Mouse (Mus musculus) lung, adult 2 months (tissue): ENCODE results near the gene Pparg.

Experiments used
- CTCF ChIP-seq: fragments of 200-500 bp; IDR thresholded peaks from 2 replicates; pipeline ENCODE4 v1.5.1; 2011; ENCODE audit warnings: mild to moderate bottlenecking, low read length, control low read depth; ENCODE audit not compliant: insufficient read depth
- POLR2A ChIP-seq: fragments of 200-500 bp; IDR thresholded peaks from 2 replicates; pipeline ENCODE4 v1.6.1; 2011; ENCODE audit warnings: low read depth, mild to moderate bottlenecking, control low read depth, low read length, borderline replicate concordance; ENCODE audit errors: extremely low read depth

DNA sequence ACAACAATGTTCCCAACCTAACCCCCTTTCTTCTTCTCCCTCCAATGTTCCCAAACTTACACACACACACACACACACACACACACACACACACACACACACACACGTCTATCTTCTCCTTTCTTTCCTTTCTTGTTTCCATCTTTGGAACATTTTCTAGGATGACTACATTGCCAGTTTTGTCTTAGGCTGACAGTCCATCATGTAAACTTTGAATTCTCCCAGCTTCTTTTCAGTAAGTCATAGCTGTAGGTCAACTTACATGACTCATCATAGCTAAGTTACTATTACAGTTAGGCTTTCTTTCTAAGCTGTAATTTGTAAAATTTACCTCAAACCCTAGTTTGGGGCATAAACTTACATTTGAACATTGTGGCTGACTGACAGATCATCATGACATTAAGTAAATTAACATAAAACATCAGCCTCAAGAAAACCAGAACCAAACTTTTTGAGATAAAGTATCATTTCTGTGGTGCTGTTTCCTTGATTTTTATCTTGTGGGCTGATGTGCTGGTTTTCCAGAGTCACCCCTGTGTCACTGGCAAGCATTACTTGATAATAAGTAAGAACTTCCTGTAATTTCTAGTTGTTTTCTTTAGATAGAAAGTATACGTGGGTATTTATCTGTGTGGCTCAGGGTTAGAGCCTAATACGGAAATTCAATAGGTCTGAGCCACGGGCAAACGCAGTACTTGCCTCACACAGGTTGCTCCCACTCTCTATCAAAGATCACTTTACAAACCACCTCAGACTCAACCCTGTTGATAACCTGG is 79.7 kb downstream of the Pparg start:
- TF ChIP-seq CTCF (no peak), POLR2A (no peak)
